Mouse (Mus musculus): ENCODE data around the gene Mb. TPM values are rescaled to one million over a fixed set of nuclear protein-coding genes. Genes with fewer than 3 reads are reported as not detected.

The Mb gene
- total RNA-seq, 1 experiment: not detected

- no peaks in the 10 kb centered on the region for H3K9me3 ChIP-seq (ENCODE audit: control insufficient read depth, insufficient read depth, low read depth, low read length)
Observed at GRCm38 (mm10) chr15:77079256-77079822, 28.9 kb upstream of the Mb start.

GRCm38 (mm10) chr15:77078786-77079185 is 28.3 kb upstream of the Mb start:
- Histone ChIP-seq H3K9ac (ENCODE audit: insufficient read depth, low read depth, low read length, poor library complexity, severe bottlenecking) (peak overlapping the region; percentile 61), H3K27ac (ENCODE audit: insufficient read depth, low read depth, low read length, poor library complexity, severe bottlenecking) (peak overlapping the region; percentile 88), H3K9me3 (ENCODE audit: control insufficient read depth, insufficient read depth, low read depth, low read length) (no peaks in the 10 kb centered on the region), H3K36me3 (ENCODE audit: control insufficient read depth, insufficient read depth, low read length, poor library complexity, severe bottlenecking) (peaks cover 8% of the 10 kb centered on the region), H3K4me3 (ENCODE audit: insufficient read depth in 1 of 2, low read depth in 1 of 2, low read length in 2 of 2, poor library complexity in 1 of 2, severe bottlenecking in 1 of 2) (peak overlapping the region; percentile 30 to 56), H3K4me1 (ENCODE audit: control insufficient read depth in 2 of 2, insufficient read depth in 2 of 2, low read length in 2 of 2, poor library complexity in 1 of 2) (peaks cover 9 to 33% of the 10 kb centered on the region in 2 experiments)
- in situ Hi-C loops (cut with MboI; ENCODE audit: low sequenced_read_pairs in 2 of 2, unreplicated experiment in 2 of 2): no loop called here
- TF ChIP-seq CHD2 (IDR thresholded peaks at IDR 0.05; ENCODE audit: low read depth, low read length): no peak
- no peak for TF ChIP-seq ZNF384 (IDR thresholded peaks at IDR 0.05; ENCODE audit: low read depth, low read length)
- TF ChIP-seq MAFK (IDR thresholded peaks at IDR 0.05; ENCODE audit: insufficient read depth, low read depth, low read length): no peak
- no peak for TF ChIP-seq ZC3H11A (IDR thresholded peaks at IDR 0.05; ENCODE audit: borderline replicate concordance, low read depth, low read length)
- no peak for TF ChIP-seq HCFC1 (IDR thresholded peaks at IDR 0.05; ENCODE audit: borderline replicate concordance, insufficient read depth, low read length)
- DNase-seq (ENCODE audit: low read depth, low spot score): no peak

More at GRCm38 (mm10) chr15:77079256-77079822, 28.9 kb upstream of the Mb start:
- peak overlapping the region; percentile 25 to 30; a peak in 2 of 4 replicates for H3K4me3 ChIP-seq (ENCODE audit: insufficient read depth in 1 of 2, low read depth in 1 of 2, low read length in 2 of 2, poor library complexity in 1 of 2, severe bottlenecking in 1 of 2)
- peak overlapping the region; percentile 84 for H3K27ac ChIP-seq (ENCODE audit: insufficient read depth, low read depth, low read length, poor library complexity, severe bottlenecking)
- TF ChIP-seq MAFK (IDR thresholded peaks at IDR 0.05; ENCODE audit: insufficient read depth, low read depth, low read length): no peak
- TF ChIP-seq HCFC1 (IDR thresholded peaks at IDR 0.05; ENCODE audit: borderline replicate concordance, insufficient read depth, low read length): no peak
- no peak for TF ChIP-seq ZNF384 (IDR thresholded peaks at IDR 0.05; ENCODE audit: low read depth, low read length)
- no peak for TF ChIP-seq CHD2 (IDR thresholded peaks at IDR 0.05; ENCODE audit: low read depth, low read length)
- TF ChIP-seq ZC3H11A (IDR thresholded peaks at IDR 0.05; ENCODE audit: borderline replicate concordance, low read depth, low read length): no peak
- H3K9ac ChIP-seq (ENCODE audit: insufficient read depth, low read depth, low read length, poor library complexity, severe bottlenecking): peak overlapping the region; percentile 71; the same call in 1 of the 2 replicates
- in situ Hi-C loops (cut with MboI; ENCODE audit: low sequenced_read_pairs in 2 of 2, unreplicated experiment in 2 of 2): no loop called here
- no peak for DNase-seq (ENCODE audit: low read depth, low spot score)
- H3K4me1 ChIP-seq (ENCODE audit: control insufficient read depth in 2 of 2, insufficient read depth in 2 of 2, low read length in 2 of 2, poor library complexity in 1 of 2): peaks cover 9 to 33% of the 10 kb centered on the region in 2 experiments
- peaks cover 8% of the 10 kb centered on the region for H3K36me3 ChIP-seq (ENCODE audit: control insufficient read depth, insufficient read depth, low read length, poor library complexity, severe bottlenecking)

- DNase-seq (ENCODE audit: low read depth, low spot score): no peak
- Histone ChIP-seq H3K9me3 (ENCODE audit: control insufficient read depth, insufficient read depth, low read depth, low read length) (no peaks in the 10 kb centered on the region), H3K4me1 (ENCODE audit: control insufficient read depth in 2 of 2, insufficient read depth in 2 of 2, low read length in 2 of 2, poor library complexity in 1 of 2) (peaks cover 9 to 31% of the 10 kb centered on the region in 2 experiments), H3K4me3 (ENCODE audit: insufficient read depth in 1 of 2, low read depth in 1 of 2, low read length in 2 of 2, poor library complexity in 1 of 2, severe bottlenecking in 1 of 2) (peak overlapping the region in 1 of 2 experiments; percentile 56; a peak in 2 of 4 replicates), H3K27ac (ENCODE audit: insufficient read depth, low read depth, low read length, poor library complexity, severe bottlenecking) (no peak overlapping the region; the same call in 1 of the 2 replicates), H3K9ac (ENCODE audit: insufficient read depth, low read depth, low read length, poor library complexity, severe bottlenecking) (peak overlapping the region; percentile 61; the same call in 1 of the 2 replicates), H3K36me3 (ENCODE audit: control insufficient read depth, insufficient read depth, low read length, poor library complexity, severe bottlenecking) (peaks cover 8% of the 10 kb centered on the region)
- TF ChIP-seq MAFK (IDR thresholded peaks at IDR 0.05; ENCODE audit: insufficient read depth, low read depth, low read length) (no peak), ZC3H11A (IDR thresholded peaks at IDR 0.05; ENCODE audit: borderline replicate concordance, low read depth, low read length) (no peak), CHD2 (IDR thresholded peaks at IDR 0.05; ENCODE audit: low read depth, low read length) (no peak), ZNF384 (IDR thresholded peaks at IDR 0.05; ENCODE audit: low read depth, low read length) (no peak), HCFC1 (IDR thresholded peaks at IDR 0.05; ENCODE audit: borderline replicate concordance, insufficient read depth, low read length) (no peak)
- in situ Hi-C loops (cut with MboI; ENCODE audit: low sequenced_read_pairs in 2 of 2, unreplicated experiment in 2 of 2): no loop called here
Observed at GRCm38 (mm10) chr15:77077906-77078305, 27.4 kb upstream of the Mb start.

GRCm38 (mm10) chr15:77076523-77076922 is 26.1 kb upstream of the Mb start:
- no peak for DNase-seq (ENCODE audit: low read depth, low spot score)
- in situ Hi-C loops (cut with MboI; ENCODE audit: low sequenced_read_pairs in 2 of 2, unreplicated experiment in 2 of 2): no loop called here
- H3K4me3 ChIP-seq (ENCODE audit: insufficient read depth in 1 of 2, low read depth in 1 of 2, low read length in 2 of 2, poor library complexity in 1 of 2, severe bottlenecking in 1 of 2): no peak overlapping the region
- no peaks in the 10 kb centered on the region for H3K9me3 ChIP-seq (ENCODE audit: control insufficient read depth, insufficient read depth, low read depth, low read length)
- peaks cover 9 to 39% of the 10 kb centered on the region in 2 experiments for H3K4me1 ChIP-seq (ENCODE audit: control insufficient read depth in 2 of 2, insufficient read depth in 2 of 2, low read length in 2 of 2, poor library complexity in 1 of 2)
- no peak overlapping the region for H3K9ac ChIP-seq (ENCODE audit: insufficient read depth, low read depth, low read length, poor library complexity, severe bottlenecking)
- no peak overlapping the region for H3K27ac ChIP-seq (ENCODE audit: insufficient read depth, low read depth, low read length, poor library complexity, severe bottlenecking)
- TF ChIP-seq MAFK (IDR thresholded peaks at IDR 0.05; ENCODE audit: insufficient read depth, low read depth, low read length) (no peak), ZNF384 (IDR thresholded peaks at IDR 0.05; ENCODE audit: low read depth, low read length) (no peak), ZC3H11A (IDR thresholded peaks at IDR 0.05; ENCODE audit: borderline replicate concordance, low read depth, low read length) (no peak), CHD2 (IDR thresholded peaks at IDR 0.05; ENCODE audit: low read depth, low read length) (no peak), HCFC1 (IDR thresholded peaks at IDR 0.05; ENCODE audit: borderline replicate concordance, insufficient read depth, low read length) (no peak)
- H3K36me3 ChIP-seq (ENCODE audit: control insufficient read depth, insufficient read depth, low read length, poor library complexity, severe bottlenecking): peaks cover 8% of the 10 kb centered on the region

All from ES-E14 (cell line).